Mouse (Mus musculus) neutrophil, adult 59 days (primary cell): ENCODE measurements around the gene Gm4981. TPM values are rescaled to one million over a fixed set of nuclear protein-coding genes. Genes with fewer than 3 reads are reported as not detected.

Source experiments
- total RNA-seq, 2 experiments: library from RNA; stranded (reverse); gene quantifications; 1 replicate in 1 of 2; 2 replicates in 1 of 2; pipeline ENCODE4 v1.2.4; 2023

Gm4981 gene
- not detected for total RNA-seq

GRCm38 (mm10) chr10:58236613-58237012, at the start of gene Gm4981:
Gm4981 (minus strand) TSS chr10:58236701.

GRCm38 (mm10) chr10:58255213-58255892, 18.9 kb upstream of the Gm4981 start, which contains the start of gene Gcc2:
Gcc2 (plus strand) TSS chr10:58255497.

GRCm38 (mm10) chr10:58232641-58232969, 3.9 kb downstream of the Gm4981 start, which contains the start of gene Duxf3:
Duxf3 (minus strand) TSS chr10:58232675.

GRCm38 (mm10) chr10:58224827-58225785, 11.4 kb downstream of the Gm4981 start, which contains the start of gene AW822073:
AW822073 (minus strand) TSS chr10:58224930.

Other genes starting within 250 kb of the Gm4981 start
- not detected for gene AW822073, start 11.8 kb downstream of the Gm4981 start, total RNA-seq
- not detected for gene Duxf3, start 4.0 kb downstream of the Gm4981 start, total RNA-seq
- gene Gcc2, start 18.8 kb upstream of the Gm4981 start, total RNA-seq, result 10 to 100 TPM; 24.5 to 25.9 TPM
- gene Lims1, start 86.8 kb upstream of the Gm4981 start, total RNA-seq, result 100 to 1,000 TPM; 197 to 199 TPM
- 10 to 100 TPM; 92.5 to 94.3 TPM for gene Ranbp2, start 210.2 kb upstream of the Gm4981 start, total RNA-seq